Mouse (Mus musculus) ES-CJ7 (cell line): Measurements from ENCODE around the gene Bicc1.

Experiments
- DNase-seq: peaks from one replicate; pipeline ENCODE4 v3.0.0; 2011; ENCODE audit warnings: low read depth, low spot score

Bicc1 gene

DNA sequence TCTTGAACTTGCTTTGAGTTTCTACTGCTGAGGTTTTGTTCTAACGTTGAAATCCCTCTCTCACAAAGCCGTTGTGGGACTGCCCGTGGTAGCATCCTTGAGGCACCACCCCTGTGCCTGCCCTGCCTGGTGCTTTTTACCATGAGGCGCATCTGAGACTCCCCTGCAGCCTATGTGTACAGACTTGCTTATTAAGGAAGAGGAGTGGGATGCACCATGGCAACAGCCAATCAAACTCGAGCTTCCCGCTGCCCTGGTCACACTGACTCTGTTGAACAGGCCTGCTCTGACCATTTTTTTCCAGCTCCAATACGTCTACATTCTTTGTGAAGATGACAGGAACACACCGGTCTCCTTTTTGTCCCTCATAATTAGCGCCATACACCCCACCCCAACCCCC is 283.0 kb downstream of the Bicc1 start:
- no peak for DNase-seq

DNA sequence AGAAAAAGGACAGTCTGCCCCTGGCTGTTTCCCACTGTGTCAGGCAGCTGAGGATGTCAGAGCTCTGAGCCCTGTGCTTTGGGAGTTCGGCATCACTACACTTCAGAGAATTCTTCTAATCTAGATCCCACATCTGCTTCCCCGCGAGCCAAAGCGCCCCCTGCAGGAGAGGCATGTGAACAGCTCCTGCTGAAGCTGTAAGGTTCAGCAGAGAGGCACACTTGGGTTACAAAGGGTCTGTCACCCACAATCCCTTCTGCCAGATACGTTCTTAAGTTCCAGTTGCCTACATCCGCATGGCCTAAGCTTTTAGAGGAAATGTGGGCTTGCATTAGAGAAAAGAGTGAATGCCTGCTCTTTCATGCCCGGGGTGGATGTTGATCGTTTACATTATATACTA is 283.4 kb downstream of the Bicc1 start:
- DNase-seq = peak; percentile 64

DNA sequence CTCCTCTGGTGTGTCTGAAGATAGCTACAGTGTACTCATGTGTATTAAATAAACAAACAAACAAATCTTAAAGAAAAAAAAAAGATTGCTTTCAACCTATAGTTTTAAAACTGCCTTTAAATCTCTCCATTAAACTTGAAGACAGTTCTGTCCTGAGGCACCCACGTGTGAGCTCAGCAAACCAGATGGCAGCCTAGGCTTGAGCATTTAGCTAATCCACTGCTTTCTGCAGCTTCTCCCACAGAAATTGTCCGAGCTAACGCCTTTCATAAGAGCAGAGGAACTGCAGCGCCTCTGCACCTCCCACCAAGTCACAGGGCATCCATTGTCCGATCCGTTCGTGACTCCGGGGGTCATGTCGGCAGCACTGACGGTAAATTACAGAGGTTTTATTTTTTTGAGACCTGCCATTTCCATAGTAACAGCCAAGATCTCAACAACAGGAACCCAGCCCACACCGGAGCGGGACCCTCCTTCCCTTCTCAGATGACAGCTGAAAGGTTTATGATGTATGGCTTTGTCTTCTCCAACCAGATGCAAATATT is 284.4 kb downstream of the Bicc1 start:
- DNase-seq = no peak
